Mouse (Mus musculus): ENCODE results near the gene Rnf145. TPM values are rescaled to one million over a fixed set of nuclear protein-coding genes. Genes with fewer than 3 reads are reported as not detected.

The Rnf145 gene
- polyA plus RNA-seq, 1 experiment from 2014 or later, result 123 TPM

- Histone ChIP-seq H3K4me2 (no peak overlapping the region), H3K36me3 (replicated peaks) (no peaks in the 10 kb centered on the region), H3K9ac (no peak overlapping the region), H3K4me3 (no peak overlapping the region), H3K27ac (peak overlapping the region; percentile 5; the same call in 1 of the 2 replicates), H3K27me3 (replicated peaks) (no peaks in the 10 kb centered on the region), H3K4me1 (no peaks in the 10 kb centered on the region), H3K9me3 (no peaks in the 10 kb centered on the region)
- 9% methylated on average over 3 of the region's 3 CpGs for WGBS
- peak; percentile 73 for ATAC-seq (replicated peaks)
Measured at GRCm38 (mm10) chr11:44586047-44586696, 67.4 kb downstream of the Rnf145 start.

- Histone ChIP-seq H3K9me3 (no peaks in the 10 kb centered on the region), H3K27ac (no peak overlapping the region), H3K36me3 (replicated peaks) (no peaks in the 10 kb centered on the region), H3K27me3 (replicated peaks) (no peaks in the 10 kb centered on the region), H3K4me1 (no peaks in the 10 kb centered on the region), H3K4me2 (no peak overlapping the region), H3K4me3 (no peak overlapping the region), H3K9ac (no peak overlapping the region)
- no peak for ATAC-seq (replicated peaks)
- 93% methylated on average over 6 of the region's 6 CpGs for WGBS
Measured at GRCm38 (mm10) chr11:44593016-44593415, 74.3 kb downstream of the Rnf145 start.

GRCm38 (mm10) chr11:44594768-44595167 is 76.0 kb downstream of the Rnf145 start:
- 90% methylated on average over 3 of the region's 3 CpGs for WGBS

GRCm38 (mm10) chr11:44606881-44607280 is 88.1 kb downstream of the Rnf145 start:
- Histone ChIP-seq H3K9ac (no peak overlapping the region), H3K4me3 (no peak overlapping the region), H3K27ac (no peak overlapping the region), H3K4me1 (peaks cover 9% of the 10 kb centered on the region), H3K36me3 (replicated peaks) (no peaks in the 10 kb centered on the region), H3K9me3 (no peaks in the 10 kb centered on the region), H3K4me2 (no peak overlapping the region), H3K27me3 (replicated peaks) (0 out of 2 replicates have a peak, but pooled peaks cover 5% of the 10 kb centered on the region)
- ATAC-seq (replicated peaks), result no peak
- 90% methylated on average over 8 of the region's 8 CpGs for WGBS

More at GRCm38 (mm10) chr11:44594768-44595167, 76.0 kb downstream of the Rnf145 start:
- no peaks in the 10 kb centered on the region for H3K27me3 ChIP-seq (replicated peaks)
- H3K27ac ChIP-seq, result no peak overlapping the region
- ATAC-seq (replicated peaks), result no peak
- H3K9ac ChIP-seq, result no peak overlapping the region
- H3K9me3 ChIP-seq, result no peaks in the 10 kb centered on the region
- H3K4me3 ChIP-seq, result no peak overlapping the region
- H3K4me2 ChIP-seq, result no peak overlapping the region
- no peaks in the 10 kb centered on the region for H3K4me1 ChIP-seq
- H3K36me3 ChIP-seq (replicated peaks), result no peaks in the 10 kb centered on the region

GRCm38 (mm10) chr11:44608646-44609045 is 89.9 kb downstream of the Rnf145 start:
- Histone ChIP-seq H3K36me3 (replicated peaks) (no peaks in the 10 kb centered on the region), H3K4me2 (no peak overlapping the region), H3K4me1 (peaks cover 25% of the 10 kb centered on the region), H3K9ac (no peak overlapping the region), H3K9me3 (no peaks in the 10 kb centered on the region), H3K27ac (no peak overlapping the region), H3K27me3 (replicated peaks) (peaks cover 14% of the 10 kb centered on the region), H3K4me3 (no peak overlapping the region)
- no peak for ATAC-seq (replicated peaks)
- 87% methylated on average over 11 of the region's 11 CpGs for whole genome bisulfite sequencing

- H3K27ac ChIP-seq, result peak overlapping the region; percentile 67
- H3K4me2 ChIP-seq, result peak overlapping the region; percentile 98
- H3K9me3 ChIP-seq, result no peaks in the 10 kb centered on the region
- H3K36me3 ChIP-seq (replicated peaks), result no peaks in the 10 kb centered on the region
- 1% methylated on average over 45 of the region's 45 CpGs for WGBS
- peaks cover 29% of the 10 kb centered on the region for H3K27me3 ChIP-seq (replicated peaks)
- peak overlapping the region; percentile 47 for H3K9ac ChIP-seq
- peak overlapping the region; percentile 48 for H3K4me3 ChIP-seq
- peaks cover 25% of the 10 kb centered on the region for H3K4me1 ChIP-seq
- ATAC-seq (replicated peaks), result peak; percentile 90
Measured at GRCm38 (mm10) chr11:44610971-44611781, 92.4 kb downstream of the Rnf145 start.

- no peak overlapping the region for H3K4me3 ChIP-seq
- H3K36me3 ChIP-seq (replicated peaks), result no peaks in the 10 kb centered on the region
- peaks cover 34% of the 10 kb centered on the region for H3K4me1 ChIP-seq
- ATAC-seq (replicated peaks), result no peak
- no peak overlapping the region for H3K27ac ChIP-seq
- no peak overlapping the region for H3K9ac ChIP-seq
- peak overlapping the region; percentile 52; the same call in 1 of the 2 replicates for H3K4me2 ChIP-seq
- peaks cover 34% of the 10 kb centered on the region for H3K27me3 ChIP-seq (replicated peaks)
- H3K9me3 ChIP-seq, result no peaks in the 10 kb centered on the region
- 5% methylated on average over 10 of the region's 10 CpGs for WGBS
Measured at GRCm38 (mm10) chr11:44612156-44612555, 93.4 kb downstream of the Rnf145 start.

GRCm38 (mm10) chr11:44612681-44613410 is 94.1 kb downstream of the Rnf145 start:
- peak overlapping the region; percentile 32 for H3K4me3 ChIP-seq
- no peak overlapping the region for H3K27ac ChIP-seq
- peaks cover 34% of the 10 kb centered on the region for H3K27me3 ChIP-seq (replicated peaks)
- H3K9ac ChIP-seq, result 0 out of 2 replicates have a peak overlapping the region, but pooled peaks have one; percentile 7
- no peaks in the 10 kb centered on the region for H3K36me3 ChIP-seq (replicated peaks)
- no peak for ATAC-seq (replicated peaks)
- no peaks in the 10 kb centered on the region for H3K9me3 ChIP-seq
- H3K4me1 ChIP-seq, result peaks cover 35% of the 10 kb centered on the region
- peak overlapping the region; percentile 52 for H3K4me2 ChIP-seq
- WGBS, result 2% methylated on average over 38 of the region's 38 CpGs

GRCm38 (mm10) chr11:44613411-44614180 is 94.8 kb downstream of the Rnf145 start:
- no peak for ATAC-seq (replicated peaks)
- H3K27ac ChIP-seq, result no peak overlapping the region
- H3K4me2 ChIP-seq, result peak overlapping the region; percentile 52
- WGBS, result 9% methylated on average over 14 of the region's 14 CpGs
- peaks cover 35% of the 10 kb centered on the region for H3K4me1 ChIP-seq
- H3K9me3 ChIP-seq, result no peaks in the 10 kb centered on the region
- peaks cover 34% of the 10 kb centered on the region for H3K27me3 ChIP-seq (replicated peaks)
- peak overlapping the region; percentile 32 for H3K4me3 ChIP-seq
- H3K36me3 ChIP-seq (replicated peaks), result no peaks in the 10 kb centered on the region
- 0 out of 2 replicates have a peak overlapping the region, but pooled peaks have one; percentile 7 for H3K9ac ChIP-seq

Data from midbrain, embryonic 15.5 days (tissue).